Mouse (Mus musculus): ENCODE results near the gene Foxp1. TPM values are rescaled to one million over a fixed set of nuclear protein-coding genes. Genes with fewer than 3 reads are reported as not detected.

Foxp1 gene
- total RNA-seq, 4 experiments from 2014 or later, result 143 to 189 (median 162) TPM

- no peak for DNase-seq (ENCODE audit: low spot score in 2 of 2)
These were observed 333.9 kb downstream of the Foxp1 start for GRCm38 (mm10) chr6:99188366-99189216.

- no peak for DNase-seq (ENCODE audit: low spot score in 2 of 2)
These were observed 334.6 kb downstream of the Foxp1 start for GRCm38 (mm10) chr6:99187914-99188313.

GRCm38 (mm10) chr6:99187415-99187814 is 335.1 kb downstream of the Foxp1 start:
- DNase-seq (ENCODE audit: low spot score in 2 of 2), result no peak

- no peak for DNase-seq (ENCODE audit: low spot score in 2 of 2)
These were observed 336.0 kb downstream of the Foxp1 start for GRCm38 (mm10) chr6:99186569-99186968.

- DNase-seq (ENCODE audit: low spot score in 2 of 2), result no peak
These were observed 336.7 kb downstream of the Foxp1 start for GRCm38 (mm10) chr6:99185797-99186196.

- no peak for DNase-seq (ENCODE audit: low spot score in 2 of 2)
These were observed 338.5 kb downstream of the Foxp1 start for GRCm38 (mm10) chr6:99184051-99184450.

- DNase-seq (ENCODE audit: low spot score in 2 of 2), result no peak
These were observed 339.7 kb downstream of the Foxp1 start for GRCm38 (mm10) chr6:99182777-99183176.

- no peak for DNase-seq (ENCODE audit: low spot score in 2 of 2)
These were observed 346.3 kb downstream of the Foxp1 start for GRCm38 (mm10) chr6:99176216-99176615.

- no peak for DNase-seq (ENCODE audit: low spot score in 2 of 2)
These were observed 347.1 kb downstream of the Foxp1 start for GRCm38 (mm10) chr6:99175377-99175776.

GRCm38 (mm10) chr6:99173902-99174210 is 348.7 kb downstream of the Foxp1 start:
- DNase-seq (ENCODE audit: low spot score in 2 of 2), result no peak

GRCm38 (mm10) chr6:99173066-99173901 is 349.2 kb downstream of the Foxp1 start:
- DNase-seq (ENCODE audit: low spot score in 2 of 2), result no peak

- no peak for DNase-seq (ENCODE audit: low spot score in 2 of 2)
These were observed 349.9 kb downstream of the Foxp1 start for GRCm38 (mm10) chr6:99172589-99172986.

- DNase-seq (ENCODE audit: low spot score in 2 of 2), result no peak
These were observed 350.5 kb downstream of the Foxp1 start for GRCm38 (mm10) chr6:99171901-99172588.

- DNase-seq (ENCODE audit: low spot score in 2 of 2), result no peak
These were observed 351.2 kb downstream of the Foxp1 start for GRCm38 (mm10) chr6:99171281-99171825.

- no peak for DNase-seq (ENCODE audit: low spot score in 2 of 2)
These were observed 353.8 kb downstream of the Foxp1 start for GRCm38 (mm10) chr6:99168727-99169126.

GRCm38 (mm10) chr6:99167001-99167400 is 355.5 kb downstream of the Foxp1 start:
- no peak for DNase-seq (ENCODE audit: low spot score in 2 of 2)

GRCm38 (mm10) chr6:99166169-99166568 is 356.4 kb downstream of the Foxp1 start:
- peak in 1 of 2 experiments; percentile 50 for DNase-seq (ENCODE audit: low spot score in 2 of 2)

GRCm38 (mm10) chr6:99164760-99165159 is 357.8 kb downstream of the Foxp1 start:
- no peak for DNase-seq (ENCODE audit: low spot score in 2 of 2)

GRCm38 (mm10) chr6:99162716-99163115 is 359.8 kb downstream of the Foxp1 start:
- no peak for DNase-seq (ENCODE audit: low spot score in 2 of 2)

- DNase-seq (ENCODE audit: low spot score in 2 of 2), result no peak
These were observed 362.2 kb downstream of the Foxp1 start for GRCm38 (mm10) chr6:99160348-99160693.

GRCm38 (mm10) chr6:99159452-99160347 is 362.8 kb downstream of the Foxp1 start:
- no peak for DNase-seq (ENCODE audit: low spot score in 2 of 2)

All from left cerebral cortex, adult 8-10 months (tissue).